Mouse (Mus musculus): ENCODE results near the gene Clca3a2. TPM values are rescaled to one million over a fixed set of nuclear protein-coding genes. Genes with fewer than 3 reads are reported as not detected.
"Not testable (repeated sequence)": the region's sequence is repeated elsewhere in the genome, so short reads cannot be mapped to it uniquely, and the experiment has no call there.

Clca3a2 gene
- polyA plus RNA-seq (2011; ENCODE audit: insufficient read depth, insufficient read length, low replicate concordance, missing spikeins), result not detected in 2 replicates

DNA sequence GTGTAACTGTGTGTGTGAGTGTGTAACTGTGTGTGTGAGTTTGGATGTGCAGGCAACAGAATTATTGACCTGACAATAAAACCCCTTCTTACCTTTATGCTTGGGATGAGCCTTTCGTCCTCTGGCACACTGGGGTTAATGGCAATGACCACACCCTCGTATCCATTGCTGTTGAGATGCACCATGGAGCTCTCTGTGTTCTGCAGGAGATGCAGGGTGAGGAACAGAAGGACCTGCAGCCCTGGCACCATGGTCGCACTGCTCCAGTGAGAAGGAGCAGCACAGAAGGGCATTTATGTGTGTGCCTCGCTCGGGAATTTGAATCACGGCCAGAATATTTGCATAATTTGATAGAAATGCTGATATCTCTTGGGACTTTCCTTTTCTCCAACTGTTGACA, at the start of gene Clca3a2:
Gene Clca3a2, minus strand, starts transcription at position 276 of the 400 bp plus-strand sequence.
- not testable (repeated sequence) for H3K4me1 ChIP-seq (ENCODE audit: control insufficient read depth, insufficient read depth, low read length); H3K27ac ChIP-seq (ENCODE audit: control insufficient read depth, insufficient read depth, low read depth, low read length, poor library complexity); H3K4me3 ChIP-seq (replicated peaks; ENCODE audit: control insufficient read depth, low read depth, low read length)
- WGBS, result 71% methylated on average over 6 of the region's 6 CpGs

DNA sequence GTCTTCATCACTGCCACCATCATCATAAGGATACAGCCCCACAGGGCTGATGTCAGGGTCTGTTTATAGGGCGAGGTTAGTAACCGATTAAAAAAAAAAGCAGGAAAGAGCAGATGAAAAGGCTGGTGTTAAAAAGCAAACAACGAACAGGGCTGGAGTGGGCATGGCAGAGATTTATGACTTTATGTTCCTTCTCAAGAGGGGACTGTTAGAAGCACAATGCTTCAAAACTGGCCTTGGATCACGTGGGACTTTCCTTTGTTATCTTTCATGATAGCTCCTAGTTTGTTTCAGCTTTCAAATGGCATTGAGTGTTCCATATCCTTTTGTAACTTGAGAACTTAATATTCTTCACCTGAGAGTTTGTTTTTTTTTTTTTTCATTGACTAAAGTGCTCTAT, 30.3 kb upstream of the Clca3a2 start:
- TF ChIP-seq CTCF (IDR thresholded peaks at IDR 0.05; ENCODE audit: control insufficient read depth, insufficient read depth, low read length) (no peak), POLR2A (IDR thresholded peaks at IDR 0.05; ENCODE audit: borderline replicate concordance, control insufficient read depth, low read depth, low read length) (no peak)
- Histone ChIP-seq H3K4me1 (ENCODE audit: control insufficient read depth, insufficient read depth, low read length) (no peaks in the 10 kb centered on the region), H3K4me3 (replicated peaks; ENCODE audit: control insufficient read depth, low read depth, low read length) (no peak overlapping the region), H3K27ac (ENCODE audit: control insufficient read depth, insufficient read depth, low read depth, low read length, poor library complexity) (no peak overlapping the region)
- WGBS, result 23% methylated on average over 4 of the region's 4 CpGs

- WGBS, result 81% methylated on average over 9 of the region's 9 CpGs
- not testable (repeated sequence) for H3K4me1 ChIP-seq (ENCODE audit: control insufficient read depth, insufficient read depth, low read length); H3K27ac ChIP-seq (ENCODE audit: control insufficient read depth, insufficient read depth, low read depth, low read length, poor library complexity); H3K4me3 ChIP-seq (replicated peaks; ENCODE audit: control insufficient read depth, low read depth, low read length)
Measured at GRCm38 (mm10) chr3:144849014-144849556, 29.8 kb upstream of the Clca3a2 start, which contains the start of gene Clca3b. TSS of gene Clca3b (minus strand) at chr3:144849357.

DNA sequence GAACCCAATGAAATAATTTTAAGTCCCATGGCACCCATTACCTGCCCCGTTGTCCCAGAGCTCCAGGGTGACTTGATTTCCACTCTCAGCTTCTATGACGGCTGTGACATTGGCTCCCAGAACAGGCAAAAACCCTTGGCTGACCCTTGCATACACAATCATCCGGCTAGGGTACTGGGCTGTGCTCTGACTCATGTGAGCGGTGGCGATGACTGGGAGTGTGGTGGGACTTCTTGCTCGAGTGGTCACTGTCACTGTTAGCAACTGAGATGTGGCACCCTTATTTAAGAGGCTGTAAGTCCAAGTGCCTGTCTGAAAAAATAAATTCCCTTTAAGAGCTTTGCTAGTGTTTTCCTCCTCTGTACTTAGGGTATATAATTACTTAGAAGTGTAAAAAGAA, 8.0 kb upstream of the Clca3a2 start:
- Histone ChIP-seq H3K4me1 (ENCODE audit: control insufficient read depth, insufficient read depth, low read length) (no peaks in the 10 kb centered on the region), H3K4me3 (replicated peaks; ENCODE audit: control insufficient read depth, low read depth, low read length) (no peak overlapping the region), H3K27ac (ENCODE audit: control insufficient read depth, insufficient read depth, low read depth, low read length, poor library complexity) (no peak overlapping the region)
- 80% methylated on average over 6 of the region's 6 CpGs for WGBS
- TF ChIP-seq POLR2A (IDR thresholded peaks at IDR 0.05; ENCODE audit: borderline replicate concordance, control insufficient read depth, low read depth, low read length) (no peak), CTCF (IDR thresholded peaks at IDR 0.05; ENCODE audit: control insufficient read depth, insufficient read depth, low read length) (no peak)

DNA sequence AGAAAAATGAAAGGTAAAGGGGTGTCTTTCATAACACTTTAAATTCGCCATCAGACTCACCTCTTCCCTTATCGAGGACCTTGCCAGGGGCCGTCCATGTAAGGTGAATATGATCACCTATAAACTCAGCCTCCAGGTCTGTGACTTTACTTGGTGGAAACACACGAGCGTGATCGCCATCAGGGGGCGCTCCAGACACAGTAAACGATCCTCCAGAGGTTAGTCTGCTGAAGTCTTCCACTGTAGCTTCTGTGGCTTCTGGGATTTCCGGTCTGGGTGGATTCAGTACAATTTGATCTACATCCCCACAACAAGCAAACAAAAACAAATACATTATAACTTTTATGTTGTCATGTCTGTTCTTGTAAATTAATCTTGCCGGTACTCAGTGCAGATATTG, 5.9 kb upstream of the Clca3a2 start:
- Histone ChIP-seq H3K27ac (ENCODE audit: control insufficient read depth, insufficient read depth, low read depth, low read length, poor library complexity) (no peak overlapping the region), H3K4me1 (ENCODE audit: control insufficient read depth, insufficient read depth, low read length) (no peaks in the 10 kb centered on the region), H3K4me3 (replicated peaks; ENCODE audit: control insufficient read depth, low read depth, low read length) (no peak overlapping the region)
- WGBS, result 11% methylated on average over 10 of the region's 10 CpGs
- TF ChIP-seq CTCF (IDR thresholded peaks at IDR 0.05; ENCODE audit: control insufficient read depth, insufficient read depth, low read length) (peak; percentile 51; the same call in 1 of the 2 replicates), POLR2A (IDR thresholded peaks at IDR 0.05; ENCODE audit: borderline replicate concordance, control insufficient read depth, low read depth, low read length) (no peak)

DNA sequence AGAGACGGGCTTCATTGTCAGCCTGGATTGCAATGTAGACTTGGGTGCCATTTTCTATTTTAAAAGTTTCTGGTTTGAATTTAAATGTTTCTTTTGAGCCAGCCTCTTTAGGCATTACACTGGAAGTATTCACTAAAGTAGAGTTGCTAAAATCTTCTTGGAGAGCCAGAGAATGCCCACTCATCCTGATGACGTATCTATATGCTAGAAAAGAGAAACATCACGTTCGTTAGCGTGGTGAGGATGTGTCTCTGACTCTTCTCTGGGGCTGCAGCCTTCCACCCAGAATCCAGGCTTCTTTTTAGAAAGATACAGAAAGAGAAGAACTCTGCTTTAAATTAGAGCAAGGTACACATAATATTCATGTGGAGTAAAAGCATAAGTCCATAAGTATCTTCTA, 4.0 kb upstream of the Clca3a2 start:
- no peak overlapping the region for H3K4me3 ChIP-seq (replicated peaks; ENCODE audit: control insufficient read depth, low read depth, low read length)
- TF ChIP-seq CTCF (IDR thresholded peaks at IDR 0.05; ENCODE audit: control insufficient read depth, insufficient read depth, low read length), result no peak
- TF ChIP-seq POLR2A (IDR thresholded peaks at IDR 0.05; ENCODE audit: borderline replicate concordance, control insufficient read depth, low read depth, low read length), result no peak

GRCm38 (mm10) chr3:144820632-144821031, 1.3 kb upstream of the Clca3a2 start:
- Histone ChIP-seq H3K4me1 (ENCODE audit: control insufficient read depth, insufficient read depth, low read length) (no peaks in the 10 kb centered on the region), H3K4me3 (replicated peaks; ENCODE audit: control insufficient read depth, low read depth, low read length) (no peak overlapping the region), H3K27ac (ENCODE audit: control insufficient read depth, insufficient read depth, low read depth, low read length, poor library complexity) (no peak overlapping the region)
- TF ChIP-seq POLR2A (IDR thresholded peaks at IDR 0.05; ENCODE audit: borderline replicate concordance, control insufficient read depth, low read depth, low read length), result no peak
- TF ChIP-seq CTCF (IDR thresholded peaks at IDR 0.05; ENCODE audit: control insufficient read depth, insufficient read depth, low read length), result no peak
- 38% methylated on average over 1 of the region's 1 CpGs for WGBS

More for the DNA sequence above, 4.0 kb upstream of the Clca3a2 start:
- Histone ChIP-seq H3K27ac (ENCODE audit: control insufficient read depth, insufficient read depth, low read depth, low read length, poor library complexity) (no peak overlapping the region), H3K4me1 (ENCODE audit: control insufficient read depth, insufficient read depth, low read length) (no peaks in the 10 kb centered on the region)
- WGBS, result 78% methylated on average over 5 of the region's 5 CpGs

GRCm38 (mm10) chr3:144813336-144813735, 6.0 kb downstream of the Clca3a2 start:
- 75% methylated on average over 6 of the region's 6 CpGs for WGBS
- H3K4me1 ChIP-seq (ENCODE audit: control insufficient read depth, insufficient read depth, low read length); H3K27ac ChIP-seq (ENCODE audit: control insufficient read depth, insufficient read depth, low read depth, low read length, poor library complexity); H3K4me3 ChIP-seq (replicated peaks; ENCODE audit: control insufficient read depth, low read depth, low read length): not testable (repeated sequence)

DNA sequence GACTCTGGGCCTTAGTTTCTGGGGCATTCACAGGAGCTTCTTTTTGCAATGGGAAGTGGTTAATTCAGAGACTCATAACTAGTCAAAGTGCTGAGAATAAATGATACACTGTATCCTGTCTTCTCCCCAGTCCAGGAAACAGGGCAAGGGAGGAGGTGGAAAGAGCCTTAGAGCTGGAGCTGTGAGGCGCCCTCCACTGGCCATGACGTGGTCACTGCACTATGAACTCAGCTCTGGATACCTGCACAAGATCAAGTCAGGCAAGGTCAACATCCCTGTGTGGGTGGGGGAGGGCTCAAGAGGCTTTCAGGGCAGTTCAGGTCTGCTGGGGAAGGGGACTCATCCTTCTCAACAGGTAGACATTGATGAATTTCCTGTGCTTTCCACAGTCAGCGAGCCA, 7.5 kb downstream of the Clca3a2 start:
- WGBS, result 40% methylated on average over 3 of the region's 3 CpGs
- H3K27ac ChIP-seq (ENCODE audit: control insufficient read depth, insufficient read depth, low read depth, low read length, poor library complexity), result no peak overlapping the region
- TF ChIP-seq POLR2A (IDR thresholded peaks at IDR 0.05; ENCODE audit: borderline replicate concordance, control insufficient read depth, low read depth, low read length) (no peak), CTCF (IDR thresholded peaks at IDR 0.05; ENCODE audit: control insufficient read depth, insufficient read depth, low read length) (peak; percentile 21; the same call in 1 of the 2 replicates)
- no peaks in the 10 kb centered on the region for H3K4me1 ChIP-seq (ENCODE audit: control insufficient read depth, insufficient read depth, low read length)
- no peak overlapping the region for H3K4me3 ChIP-seq (replicated peaks; ENCODE audit: control insufficient read depth, low read depth, low read length)

DNA sequence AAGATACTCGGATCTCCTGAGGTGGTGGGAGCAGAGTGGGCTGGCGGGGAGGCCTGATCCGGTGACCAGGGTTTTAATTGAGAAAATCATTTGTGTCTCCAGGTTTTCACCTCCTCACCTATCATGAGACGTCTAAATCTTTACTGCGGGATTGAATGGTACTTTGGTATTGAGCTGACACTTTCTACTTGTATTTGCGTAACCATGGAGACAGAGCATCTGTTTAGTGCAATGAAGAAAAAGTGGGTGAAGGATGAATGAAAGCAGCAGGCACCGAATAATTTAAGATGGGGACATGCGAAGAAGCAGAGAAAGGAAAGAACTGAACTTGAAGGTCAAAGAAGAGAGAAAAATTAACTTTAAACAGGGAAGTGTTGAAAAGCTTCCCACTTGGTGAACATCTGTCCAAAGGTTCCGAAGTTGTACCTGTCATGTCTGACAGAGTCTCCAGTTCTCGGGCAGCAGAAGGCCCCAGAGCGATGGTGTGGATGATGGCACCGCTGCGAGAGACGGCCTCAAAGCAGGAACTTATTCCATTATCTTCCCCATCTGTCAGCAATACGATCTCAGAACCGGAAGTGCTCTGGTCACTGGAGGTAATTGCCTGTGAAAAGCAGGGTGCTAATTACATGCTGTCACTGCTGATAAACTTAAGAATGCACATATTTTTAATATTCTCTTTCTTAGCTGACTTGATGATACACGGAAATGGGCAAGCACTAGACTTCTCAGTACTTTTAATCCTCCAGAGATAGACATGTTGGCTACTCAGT, 11.0 kb downstream of the Clca3a2 start:
- WGBS, result 57% methylated on average over 16 of the region's 17 CpGs
- H3K27ac ChIP-seq (ENCODE audit: control insufficient read depth, insufficient read depth, low read depth, low read length, poor library complexity); H3K4me3 ChIP-seq (replicated peaks; ENCODE audit: control insufficient read depth, low read depth, low read length); H3K4me1 ChIP-seq (ENCODE audit: control insufficient read depth, insufficient read depth, low read length): not testable (repeated sequence)

DNA sequence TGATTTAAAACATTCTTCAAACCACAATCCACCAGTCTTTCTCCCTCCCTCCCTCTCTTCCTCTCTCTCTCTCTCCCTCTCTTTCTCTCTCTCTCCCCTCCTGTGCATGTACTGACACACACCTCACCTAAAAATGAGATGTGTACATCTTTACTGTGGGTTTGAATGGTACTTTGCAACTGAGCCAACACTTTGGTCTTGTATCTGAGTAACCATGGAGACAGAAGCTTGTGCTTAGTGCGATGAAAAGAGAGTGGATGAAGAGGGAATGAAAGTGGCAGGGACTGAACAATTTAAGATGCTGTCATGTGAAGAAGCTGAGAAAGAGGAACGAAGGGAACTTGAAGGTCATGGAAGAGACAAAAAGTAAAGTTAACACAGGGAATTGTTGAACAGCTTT, 12.7 kb downstream of the Clca3a2 start:
- not testable (repeated sequence) for H3K27ac ChIP-seq (ENCODE audit: control insufficient read depth, insufficient read depth, low read depth, low read length, poor library complexity); H3K4me3 ChIP-seq (replicated peaks; ENCODE audit: control insufficient read depth, low read depth, low read length); H3K4me1 ChIP-seq (ENCODE audit: control insufficient read depth, insufficient read depth, low read length)
- whole genome bisulfite sequencing, result 73% methylated on average over 2 of the region's 2 CpGs
